Mouse (Mus musculus) ovary, postnatal 10 days (tissue): Measurements from ENCODE around the gene Zan.

Experiments used
- DNase-seq: peaks from one replicate; pipeline ENCODE4 v3.0.0; 2022; ENCODE audit warnings: low spot score

The Zan gene

GRCm38 (mm10) chr5:137332857-137333511, 143.9 kb downstream of the Zan start:
- no peak for DNase-seq

- no peak for DNase-seq
These were observed 146.0 kb downstream of the Zan start for GRCm38 (mm10) chr5:137330910-137331309.
